Mouse (Mus musculus): Measurements from ENCODE around the gene Ren1. TPM values are rescaled to one million over a fixed set of nuclear protein-coding genes. Genes with fewer than 3 reads are reported as not detected.

The Ren1 gene
- polyA plus RNA-seq, 1 experiment = not detected

DNA sequence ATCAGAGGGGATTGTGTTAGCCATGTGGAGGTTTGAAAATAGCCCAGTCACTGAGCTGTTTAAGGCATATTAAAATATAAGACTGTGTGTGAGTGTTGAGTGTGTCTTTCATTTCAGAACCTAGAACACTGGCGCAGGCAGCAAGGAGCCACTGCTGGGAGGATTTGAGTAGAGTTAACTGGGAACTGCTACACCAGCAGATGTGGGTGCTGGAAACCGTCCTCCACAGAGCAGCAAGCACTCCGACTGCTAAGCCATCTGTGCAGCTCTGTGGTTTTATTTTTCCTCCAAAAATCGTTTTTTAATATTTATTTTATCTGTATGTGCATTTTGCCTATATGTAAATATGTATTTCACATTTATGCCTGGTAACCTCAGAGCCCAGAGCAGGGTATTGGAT lies 44.4 kb downstream of the Ren1 start:
- Histone ChIP-seq H3K27me3 (ENCODE audit: control insufficient read depth, insufficient read depth, low read length, poor library complexity, severe bottlenecking) (no peaks in the 10 kb centered on the region), H3K9me3 (replicated peaks; ENCODE audit: control insufficient read depth, insufficient read depth, low read length, poor library complexity, severe bottlenecking) (no peaks in the 10 kb centered on the region; the same call in 1 of the 2 replicates), H3K9ac (ENCODE audit: low read depth, poor library complexity, severe bottlenecking) (no peak overlapping the region), H3K4me1 (ENCODE audit: control insufficient read depth, insufficient read depth, low read length) (peaks cover 22% of the 10 kb centered on the region), H3K27ac (ENCODE audit: insufficient read depth, low read length) (no peak overlapping the region), H3K36me3 (ENCODE audit: control insufficient read depth, insufficient read depth, low read length, poor library complexity, severe bottlenecking) (no peaks in the 10 kb centered on the region), H3K4me3 (ENCODE audit: low read depth, low read length) (no peak overlapping the region)
- TF ChIP-seq POLR2A (IDR thresholded peaks at IDR 0.05; ENCODE audit: insufficient read depth, low read length) = no peak
- TF ChIP-seq EP300 (IDR thresholded peaks at IDR 0.05; ENCODE audit: insufficient read depth, low read depth, low read length) = no peak
- no peak for TF ChIP-seq CTCF (IDR thresholded peaks at IDR 0.05; ENCODE audit: low read depth, low read length)

DNA sequence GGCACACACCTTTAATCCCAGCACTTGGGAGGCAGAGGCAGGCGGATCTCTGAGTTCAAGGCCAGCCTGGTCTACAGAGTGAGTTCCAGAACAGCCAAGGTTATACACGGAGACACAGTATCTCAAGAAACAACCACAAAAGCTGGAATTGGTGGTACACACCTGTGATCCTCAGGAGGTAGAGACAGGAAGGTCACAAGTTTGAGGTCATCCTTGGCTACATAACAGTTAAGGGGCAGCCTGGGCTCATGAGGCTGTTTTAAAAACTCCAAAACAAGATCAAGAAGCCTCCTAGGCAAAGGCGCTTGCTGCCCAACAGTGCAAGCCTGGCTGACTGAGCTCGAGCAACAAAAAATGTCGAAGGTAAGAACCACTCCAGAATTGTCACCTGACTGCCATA lies 46.4 kb downstream of the Ren1 start:
- no peaks in the 10 kb centered on the region for H3K27me3 ChIP-seq (ENCODE audit: control insufficient read depth, insufficient read depth, low read length, poor library complexity, severe bottlenecking)
- no peak overlapping the region for H3K27ac ChIP-seq (ENCODE audit: insufficient read depth, low read length)
- no peak for TF ChIP-seq EP300 (IDR thresholded peaks at IDR 0.05; ENCODE audit: insufficient read depth, low read depth, low read length)
- TF ChIP-seq CTCF (IDR thresholded peaks at IDR 0.05; ENCODE audit: low read depth, low read length) = no peak
- no peak for TF ChIP-seq POLR2A (IDR thresholded peaks at IDR 0.05; ENCODE audit: insufficient read depth, low read length)
- H3K4me3 ChIP-seq (ENCODE audit: low read depth, low read length) = no peak overlapping the region
- H3K9ac ChIP-seq (ENCODE audit: low read depth, poor library complexity, severe bottlenecking) = no peak overlapping the region
- no peaks in the 10 kb centered on the region for H3K36me3 ChIP-seq (ENCODE audit: control insufficient read depth, insufficient read depth, low read length, poor library complexity, severe bottlenecking)
- H3K4me1 ChIP-seq (ENCODE audit: control insufficient read depth, insufficient read depth, low read length) = peaks cover 18% of the 10 kb centered on the region
- H3K9me3 ChIP-seq (replicated peaks; ENCODE audit: control insufficient read depth, insufficient read depth, low read length, poor library complexity, severe bottlenecking) = no peaks in the 10 kb centered on the region

DNA sequence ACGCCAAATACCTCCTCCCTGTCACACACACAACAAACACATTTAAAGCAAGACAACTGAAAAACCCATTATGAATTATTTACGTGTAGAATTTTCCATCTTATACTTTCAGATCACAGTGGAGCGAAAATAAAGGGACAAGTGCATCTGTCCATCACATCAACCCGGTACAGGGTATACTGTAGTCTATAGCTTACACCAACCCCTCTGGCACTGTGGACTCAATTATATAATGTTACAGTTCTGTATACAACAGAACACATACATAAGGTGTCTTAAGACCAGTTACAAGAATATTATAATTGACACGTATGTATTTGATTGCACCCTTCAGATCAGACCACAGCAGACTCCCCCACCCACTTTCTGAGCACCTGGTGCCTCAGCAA lies 46.8 kb downstream of the Ren1 start:
- Histone ChIP-seq H3K9ac (ENCODE audit: low read depth, poor library complexity, severe bottlenecking) (no peak overlapping the region), H3K4me1 (ENCODE audit: control insufficient read depth, insufficient read depth, low read length) (peaks cover 18% of the 10 kb centered on the region), H3K36me3 (ENCODE audit: control insufficient read depth, insufficient read depth, low read length, poor library complexity, severe bottlenecking) (no peaks in the 10 kb centered on the region), H3K4me3 (ENCODE audit: low read depth, low read length) (no peak overlapping the region), H3K27me3 (ENCODE audit: control insufficient read depth, insufficient read depth, low read length, poor library complexity, severe bottlenecking) (no peaks in the 10 kb centered on the region), H3K9me3 (replicated peaks; ENCODE audit: control insufficient read depth, insufficient read depth, low read length, poor library complexity, severe bottlenecking) (no peaks in the 10 kb centered on the region), H3K27ac (ENCODE audit: insufficient read depth, low read length) (no peak overlapping the region)
- TF ChIP-seq POLR2A (IDR thresholded peaks at IDR 0.05; ENCODE audit: insufficient read depth, low read length) (no peak), EP300 (IDR thresholded peaks at IDR 0.05; ENCODE audit: insufficient read depth, low read depth, low read length) (no peak)

DNA sequence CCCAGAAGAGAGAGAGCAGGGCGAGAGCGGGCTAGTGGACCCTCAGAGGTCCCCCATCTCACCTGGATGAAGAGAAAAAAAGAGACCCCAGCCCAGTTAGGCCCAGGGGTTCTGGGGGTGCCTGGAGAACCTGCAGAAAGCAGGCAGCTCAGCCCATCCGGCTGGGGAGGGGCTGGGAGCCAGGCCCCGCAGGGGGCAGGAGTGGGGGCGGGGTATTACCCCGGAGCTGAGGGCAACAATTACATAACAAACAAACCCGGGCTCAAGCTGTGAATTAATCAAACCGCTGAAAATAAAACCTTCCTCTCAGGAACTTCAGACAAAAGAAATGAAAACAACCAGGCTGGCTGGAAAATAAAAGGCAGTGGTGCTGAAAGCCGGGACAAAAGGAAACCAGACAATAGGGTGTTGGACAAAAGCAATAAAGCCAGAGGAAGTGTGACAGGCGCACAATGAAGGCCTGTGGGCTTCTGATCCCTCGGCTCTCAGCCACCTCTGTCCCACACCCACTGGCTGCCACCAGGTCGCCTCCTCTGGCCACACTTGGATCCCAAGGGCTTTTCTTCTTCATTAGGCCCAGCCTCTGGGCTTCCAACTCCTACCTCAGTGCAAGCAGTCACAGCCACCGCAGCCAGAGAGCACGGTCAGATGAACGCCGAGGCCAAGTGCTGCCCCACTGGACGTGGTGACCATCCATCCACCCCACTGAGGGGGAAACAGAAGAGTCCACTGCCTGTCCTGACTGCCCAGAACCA lies 47.4 kb downstream of the Ren1 start:
- no peaks in the 10 kb centered on the region for H3K9me3 ChIP-seq (replicated peaks; ENCODE audit: control insufficient read depth, insufficient read depth, low read length, poor library complexity, severe bottlenecking)
- no peak overlapping the region for H3K4me3 ChIP-seq (ENCODE audit: low read depth, low read length)
- H3K27me3 ChIP-seq (ENCODE audit: control insufficient read depth, insufficient read depth, low read length, poor library complexity, severe bottlenecking) = no peaks in the 10 kb centered on the region
- H3K4me1 ChIP-seq (ENCODE audit: control insufficient read depth, insufficient read depth, low read length) = peaks cover 18% of the 10 kb centered on the region
- H3K27ac ChIP-seq (ENCODE audit: insufficient read depth, low read length) = peak overlapping the region; percentile 24; the same call in 1 of the 2 replicates
- no peak overlapping the region for H3K9ac ChIP-seq (ENCODE audit: low read depth, poor library complexity, severe bottlenecking)
- H3K36me3 ChIP-seq (ENCODE audit: control insufficient read depth, insufficient read depth, low read length, poor library complexity, severe bottlenecking) = no peaks in the 10 kb centered on the region
- TF ChIP-seq CTCF (IDR thresholded peaks at IDR 0.05; ENCODE audit: low read depth, low read length) = no peak
- no peak; the same call in none of the 2 replicates for TF ChIP-seq EP300 (IDR thresholded peaks at IDR 0.05; ENCODE audit: insufficient read depth, low read depth, low read length)
- no peak for TF ChIP-seq POLR2A (IDR thresholded peaks at IDR 0.05; ENCODE audit: insufficient read depth, low read length)

DNA sequence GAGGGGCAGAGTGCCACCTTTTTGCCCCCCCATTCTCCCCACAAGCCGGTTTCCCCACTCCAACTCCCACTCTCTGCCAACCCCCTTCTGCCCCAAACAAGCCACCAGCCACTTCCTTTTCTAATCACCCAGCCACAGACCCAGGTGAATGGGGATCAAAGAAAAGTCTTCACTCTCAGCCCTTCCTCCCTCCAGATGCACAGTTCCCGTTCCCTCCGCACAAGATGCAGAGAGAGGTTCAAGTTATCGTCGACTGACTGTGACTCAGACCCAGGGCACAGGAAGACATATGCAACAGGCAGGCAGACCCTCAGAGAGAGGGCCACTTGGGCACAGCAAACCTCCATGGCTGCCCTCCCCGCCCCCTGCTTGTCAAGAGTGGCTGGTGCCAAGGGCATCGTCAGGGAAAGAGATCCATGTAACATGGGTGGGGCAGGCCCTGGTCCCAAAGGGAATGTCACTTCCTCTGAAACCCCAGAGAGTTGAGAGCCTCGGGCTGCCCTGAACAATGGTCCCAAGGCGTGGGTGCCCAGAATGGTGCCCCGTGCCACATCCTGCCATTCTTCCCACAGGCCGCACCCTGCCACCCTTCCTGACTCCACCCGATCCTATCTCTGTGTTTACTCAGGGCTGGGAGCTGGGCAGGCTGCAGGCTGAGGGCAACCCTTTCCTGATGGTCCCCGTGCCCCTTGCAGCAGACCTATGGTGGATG lies 49.9 kb downstream of the Ren1 start:
- no peak overlapping the region for H3K9ac ChIP-seq (ENCODE audit: low read depth, poor library complexity, severe bottlenecking)
- H3K27me3 ChIP-seq (ENCODE audit: control insufficient read depth, insufficient read depth, low read length, poor library complexity, severe bottlenecking) = no peaks in the 10 kb centered on the region
- H3K4me3 ChIP-seq (ENCODE audit: low read depth, low read length) = no peak overlapping the region
- TF ChIP-seq CTCF (IDR thresholded peaks at IDR 0.05; ENCODE audit: low read depth, low read length) = no peak
- TF ChIP-seq EP300 (IDR thresholded peaks at IDR 0.05; ENCODE audit: insufficient read depth, low read depth, low read length) = no peak
- TF ChIP-seq POLR2A (IDR thresholded peaks at IDR 0.05; ENCODE audit: insufficient read depth, low read length) = no peak
- no peaks in the 10 kb centered on the region for H3K9me3 ChIP-seq (replicated peaks; ENCODE audit: control insufficient read depth, insufficient read depth, low read length, poor library complexity, severe bottlenecking)
- no peak overlapping the region for H3K27ac ChIP-seq (ENCODE audit: insufficient read depth, low read length)
- peaks cover 14% of the 10 kb centered on the region for H3K4me1 ChIP-seq (ENCODE audit: control insufficient read depth, insufficient read depth, low read length)
- H3K36me3 ChIP-seq (ENCODE audit: control insufficient read depth, insufficient read depth, low read length, poor library complexity, severe bottlenecking) = no peaks in the 10 kb centered on the region

DNA sequence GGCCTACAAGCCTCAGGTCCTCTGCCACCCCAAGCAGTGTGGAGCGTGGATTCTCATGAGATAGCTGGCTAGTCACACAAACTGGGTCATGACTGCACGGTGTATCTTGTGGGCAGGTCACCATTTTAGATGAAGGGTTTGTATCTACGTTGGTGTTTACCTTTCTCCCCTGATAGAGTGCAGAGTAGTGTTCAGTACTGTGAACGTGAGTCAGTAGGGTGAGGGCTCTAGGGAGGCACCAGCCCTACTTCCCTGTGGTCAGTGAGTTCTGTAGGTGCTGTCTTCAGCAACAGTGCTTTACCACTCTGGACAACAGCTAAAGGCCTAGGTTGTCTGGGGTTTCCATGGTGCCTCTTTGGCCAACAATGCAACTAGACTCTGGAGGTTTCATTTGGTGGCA lies 53.7 kb downstream of the Ren1 start:
- Histone ChIP-seq H3K27me3 (ENCODE audit: control insufficient read depth, insufficient read depth, low read length, poor library complexity, severe bottlenecking) (no peaks in the 10 kb centered on the region), H3K4me3 (ENCODE audit: low read depth, low read length) (no peak overlapping the region), H3K9ac (ENCODE audit: low read depth, poor library complexity, severe bottlenecking) (no peak overlapping the region), H3K36me3 (ENCODE audit: control insufficient read depth, insufficient read depth, low read length, poor library complexity, severe bottlenecking) (no peaks in the 10 kb centered on the region), H3K4me1 (ENCODE audit: control insufficient read depth, insufficient read depth, low read length) (peaks cover 2% of the 10 kb centered on the region), H3K27ac (ENCODE audit: insufficient read depth, low read length) (no peak overlapping the region), H3K9me3 (replicated peaks; ENCODE audit: control insufficient read depth, insufficient read depth, low read length, poor library complexity, severe bottlenecking) (no peaks in the 10 kb centered on the region)
- TF ChIP-seq CTCF (IDR thresholded peaks at IDR 0.05; ENCODE audit: low read depth, low read length) = no peak
- TF ChIP-seq POLR2A (IDR thresholded peaks at IDR 0.05; ENCODE audit: insufficient read depth, low read length) = no peak
- no peak for TF ChIP-seq EP300 (IDR thresholded peaks at IDR 0.05; ENCODE audit: insufficient read depth, low read depth, low read length)

Data from ES-Bruce4 (cell line).